Mouse (Mus musculus) right cerebral cortex, postnatal 14 days (tissue): ENCODE data around the gene Olfr1406.
"Not testable (repeated sequence)": the region's sequence is repeated elsewhere in the genome, so short reads cannot be mapped to it uniquely, and the experiment has no call there.

ENCODE experiments used
- DNase-seq: peaks from one replicate; pipeline ENCODE4 v3.0.0; 2022

Gene Olfr1406

GRCm38 (mm10) chr1:173190540-173190939 lies at the start of gene Olfr1406:
Gene Olfr1406, minus strand, starts transcription at chr1:173190640.
- DNase-seq = no peak

DNA sequence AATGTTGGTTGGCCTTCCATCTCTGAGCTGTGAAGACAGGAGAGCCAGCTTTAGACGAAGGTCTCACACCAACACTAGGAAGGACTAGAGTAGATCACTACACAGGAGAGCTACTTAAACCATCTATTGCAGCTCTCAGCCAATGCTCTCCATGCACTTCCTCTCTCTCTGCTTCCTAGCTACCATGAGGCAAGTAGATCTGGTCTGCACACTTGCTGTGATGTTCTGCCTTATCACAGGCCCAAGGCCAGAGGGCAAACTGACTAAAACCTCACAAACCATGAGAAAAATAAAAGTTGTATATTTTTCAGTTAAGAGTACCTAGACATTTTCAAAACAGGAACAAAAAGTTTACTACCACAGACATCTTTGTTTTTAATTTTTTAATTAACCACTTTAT lies 46.6 kb upstream of the Olfr1406 start:
- DNase-seq = not testable (repeated sequence)

GRCm38 (mm10) chr1:173227081-173227480 lies 36.6 kb upstream of the Olfr1406 start, which contains the start of gene Fcer1a:
Gene Fcer1a, minus strand, starts transcription at chr1:173227214.
- DNase-seq = no peak

DNA sequence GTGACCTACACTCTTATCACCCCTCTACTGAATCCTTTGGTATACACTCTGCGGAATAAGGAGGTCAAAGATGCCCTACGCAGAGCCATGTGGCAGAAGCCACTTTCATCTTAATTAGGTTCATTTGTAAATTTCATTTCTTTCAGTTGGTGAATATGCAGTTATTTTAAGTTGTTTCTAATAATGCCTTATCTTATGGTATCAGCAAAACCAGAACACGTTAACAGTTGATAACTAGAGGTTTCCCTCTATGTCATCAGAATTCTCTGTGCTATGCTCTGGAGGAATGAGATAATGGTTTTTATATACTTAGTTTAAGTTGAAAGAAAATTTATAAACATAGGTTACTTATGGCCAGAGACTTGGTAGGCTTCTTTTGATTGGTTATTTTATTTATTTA lies 26.0 kb upstream of the Olfr1406 start:
- DNase-seq = no peak

DNA sequence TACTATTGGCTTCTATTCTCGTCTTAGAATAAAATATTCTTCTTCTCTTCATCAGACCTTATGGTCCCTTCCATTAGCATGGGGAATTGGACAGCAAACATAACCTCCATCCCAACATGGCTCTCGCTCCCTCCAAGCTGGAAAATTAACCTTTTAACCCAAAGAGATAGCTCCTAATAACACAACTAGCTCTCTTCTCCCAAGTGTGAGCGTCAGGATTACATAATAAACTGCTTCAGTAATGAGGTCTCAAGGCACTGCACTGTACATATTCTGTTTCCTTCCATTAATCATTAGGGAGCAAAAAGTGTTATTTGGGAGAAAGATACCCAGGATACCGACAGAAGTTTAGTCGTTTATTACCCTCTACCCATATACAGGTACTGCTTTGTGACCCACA lies 21.7 kb upstream of the Olfr1406 start, which contains the start of gene Olfr1404:
Gene Olfr1404, plus strand, starts transcription at position 301 of the 400 bp plus-strand sequence.
- DNase-seq = no peak

- no peak for DNase-seq
Observed at GRCm38 (mm10) chr1:173197508-173197907, 7.1 kb upstream of the Olfr1406 start, which contains the start of gene Olfr218. Gene Olfr218, plus strand, starts transcription at chr1:173197808.

DNA sequence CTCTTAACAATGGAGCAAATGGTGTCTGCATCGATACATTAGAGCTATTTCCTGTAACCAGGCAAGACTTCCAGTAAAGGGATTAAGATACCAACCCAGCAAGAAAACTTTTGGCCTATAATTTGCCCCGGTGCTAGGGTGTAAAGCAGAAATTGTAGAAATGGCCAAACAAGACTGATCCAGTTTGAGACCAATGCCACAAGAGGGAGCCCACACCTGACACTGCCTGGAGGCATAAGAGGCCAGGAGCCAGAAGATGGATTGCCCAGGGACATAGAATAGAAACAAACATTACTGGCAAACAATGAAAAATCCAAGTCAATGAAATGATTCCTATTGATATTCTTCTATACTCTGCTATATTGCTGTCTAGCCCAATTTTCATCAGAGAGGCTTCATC lies 5.9 kb upstream of the Olfr1406 start:
- no peak for DNase-seq

GRCm38 (mm10) chr1:173192059-173192458 lies 1.6 kb upstream of the Olfr1406 start:
- no peak for DNase-seq

- DNase-seq = no peak
Observed at GRCm38 (mm10) chr1:173174154-173174842, 16.1 kb downstream of the Olfr1406 start.

DNA sequence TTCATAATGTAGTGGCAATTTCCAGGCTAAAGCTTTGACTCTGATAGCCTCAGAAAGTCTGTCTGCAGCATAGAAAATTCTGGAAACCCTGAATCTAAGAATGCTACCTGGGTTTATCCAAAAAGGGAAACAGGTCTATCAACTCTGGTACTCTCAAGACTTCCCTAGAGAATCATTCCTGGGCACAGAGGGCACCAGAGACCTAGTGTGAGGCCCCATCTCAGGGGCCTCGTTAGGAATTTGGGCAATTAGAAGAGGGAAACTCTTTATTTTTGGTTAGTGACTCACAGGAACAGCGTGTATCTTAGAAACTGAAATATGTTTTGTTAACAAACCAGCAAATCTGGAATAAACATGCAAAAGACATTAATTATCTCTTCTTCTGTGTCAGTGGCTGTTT lies 53.2 kb downstream of the Olfr1406 start, which contains the start of gene Olfr1408:
Gene Olfr1408, minus strand, starts transcription at position 101 of the 400 bp plus-strand sequence.
- no peak for DNase-seq
